Mouse (Mus musculus): ENCODE results near the gene Tpcn2. TPM values are rescaled to one million over a fixed set of nuclear protein-coding genes. Genes with fewer than 3 reads are reported as not detected.

The Tpcn2 gene
- polyA plus RNA-seq, 1 experiment: 34.7 TPM

GRCm38 (mm10) chr7:145198223-145198714 lies 85.5 kb downstream of the Tpcn2 start:
- WGBS: 34% methylated on average over 4 of the region's 4 CpGs
- no peak overlapping the region for H3K4me3 ChIP-seq (replicated peaks; ENCODE audit: control insufficient read depth, low read depth, low read length)
- H3K4me1 ChIP-seq (ENCODE audit: control insufficient read depth, insufficient read depth, low read length): peaks cover 1% of the 10 kb centered on the region
- no peak overlapping the region for H3K27ac ChIP-seq (ENCODE audit: control insufficient read depth, insufficient read depth, low read depth, low read length, poor library complexity)
- no peak for TF ChIP-seq CTCF (IDR thresholded peaks at IDR 0.05; ENCODE audit: control insufficient read depth, insufficient read depth, low read length)
- no peak for TF ChIP-seq POLR2A (IDR thresholded peaks at IDR 0.05; ENCODE audit: borderline replicate concordance, control insufficient read depth, low read depth, low read length)

- Histone ChIP-seq H3K4me1 (ENCODE audit: control insufficient read depth, insufficient read depth, low read length) (peaks cover 1% of the 10 kb centered on the region), H3K27ac (ENCODE audit: control insufficient read depth, insufficient read depth, low read depth, low read length, poor library complexity) (no peak overlapping the region), H3K4me3 (replicated peaks; ENCODE audit: control insufficient read depth, low read depth, low read length) (no peak overlapping the region)
- TF ChIP-seq CTCF (IDR thresholded peaks at IDR 0.05; ENCODE audit: control insufficient read depth, insufficient read depth, low read length) (no peak), POLR2A (IDR thresholded peaks at IDR 0.05; ENCODE audit: borderline replicate concordance, control insufficient read depth, low read depth, low read length) (no peak)
- WGBS: 61% methylated on average over 3 of the region's 3 CpGs
These were observed 86.1 kb downstream of the Tpcn2 start for GRCm38 (mm10) chr7:145197711-145198110.

GRCm38 (mm10) chr7:145197042-145197441 lies 86.8 kb downstream of the Tpcn2 start:
- Histone ChIP-seq H3K27ac (ENCODE audit: control insufficient read depth, insufficient read depth, low read depth, low read length, poor library complexity) (no peak overlapping the region), H3K4me3 (replicated peaks; ENCODE audit: control insufficient read depth, low read depth, low read length) (no peak overlapping the region), H3K4me1 (ENCODE audit: control insufficient read depth, insufficient read depth, low read length) (peaks cover 1% of the 10 kb centered on the region)
- 79% methylated on average over 3 of the region's 3 CpGs for WGBS
- TF ChIP-seq POLR2A (IDR thresholded peaks at IDR 0.05; ENCODE audit: borderline replicate concordance, control insufficient read depth, low read depth, low read length) (no peak), CTCF (IDR thresholded peaks at IDR 0.05; ENCODE audit: control insufficient read depth, insufficient read depth, low read length) (no peak)

GRCm38 (mm10) chr7:145196340-145196739 lies 87.5 kb downstream of the Tpcn2 start:
- 83% methylated on average over 6 of the region's 6 CpGs for WGBS
- no peak for TF ChIP-seq POLR2A (IDR thresholded peaks at IDR 0.05; ENCODE audit: borderline replicate concordance, control insufficient read depth, low read depth, low read length)
- TF ChIP-seq CTCF (IDR thresholded peaks at IDR 0.05; ENCODE audit: control insufficient read depth, insufficient read depth, low read length): no peak
- Histone ChIP-seq H3K4me3 (replicated peaks; ENCODE audit: control insufficient read depth, low read depth, low read length) (no peak overlapping the region), H3K27ac (ENCODE audit: control insufficient read depth, insufficient read depth, low read depth, low read length, poor library complexity) (no peak overlapping the region), H3K4me1 (ENCODE audit: control insufficient read depth, insufficient read depth, low read length) (peaks cover 1% of the 10 kb centered on the region)

GRCm38 (mm10) chr7:145195186-145195927 lies 88.5 kb downstream of the Tpcn2 start:
- Histone ChIP-seq H3K4me3 (replicated peaks; ENCODE audit: control insufficient read depth, low read depth, low read length) (no peak overlapping the region), H3K4me1 (ENCODE audit: control insufficient read depth, insufficient read depth, low read length) (peaks cover 1% of the 10 kb centered on the region), H3K27ac (ENCODE audit: control insufficient read depth, insufficient read depth, low read depth, low read length, poor library complexity) (no peak overlapping the region)
- TF ChIP-seq CTCF (IDR thresholded peaks at IDR 0.05; ENCODE audit: control insufficient read depth, insufficient read depth, low read length): no peak
- no peak for TF ChIP-seq POLR2A (IDR thresholded peaks at IDR 0.05; ENCODE audit: borderline replicate concordance, control insufficient read depth, low read depth, low read length)
- WGBS: 46% methylated on average over 5 of the region's 5 CpGs

- TF ChIP-seq POLR2A (IDR thresholded peaks at IDR 0.05; ENCODE audit: borderline replicate concordance, control insufficient read depth, low read depth, low read length) (no peak), CTCF (IDR thresholded peaks at IDR 0.05; ENCODE audit: control insufficient read depth, insufficient read depth, low read length) (no peak)
- Histone ChIP-seq H3K27ac (ENCODE audit: control insufficient read depth, insufficient read depth, low read depth, low read length, poor library complexity) (no peak overlapping the region), H3K4me3 (replicated peaks; ENCODE audit: control insufficient read depth, low read depth, low read length) (no peak overlapping the region), H3K4me1 (ENCODE audit: control insufficient read depth, insufficient read depth, low read length) (peaks cover 1% of the 10 kb centered on the region)
- WGBS: 23% methylated on average over 3 of the region's 3 CpGs
These were observed 89.2 kb downstream of the Tpcn2 start for GRCm38 (mm10) chr7:145194455-145195161.

- TF ChIP-seq POLR2A (IDR thresholded peaks at IDR 0.05; ENCODE audit: borderline replicate concordance, control insufficient read depth, low read depth, low read length) (no peak), CTCF (IDR thresholded peaks at IDR 0.05; ENCODE audit: control insufficient read depth, insufficient read depth, low read length) (no peak)
- H3K4me1 ChIP-seq (ENCODE audit: control insufficient read depth, insufficient read depth, low read length): peaks cover 1% of the 10 kb centered on the region
- WGBS: 69% methylated on average over 6 of the region's 6 CpGs
- no peak overlapping the region for H3K27ac ChIP-seq (ENCODE audit: control insufficient read depth, insufficient read depth, low read depth, low read length, poor library complexity)
- no peak overlapping the region for H3K4me3 ChIP-seq (replicated peaks; ENCODE audit: control insufficient read depth, low read depth, low read length)
These were observed 91.0 kb downstream of the Tpcn2 start for GRCm38 (mm10) chr7:145192836-145193235.

GRCm38 (mm10) chr7:145190520-145190919 lies 93.3 kb downstream of the Tpcn2 start:
- Histone ChIP-seq H3K4me3 (replicated peaks; ENCODE audit: control insufficient read depth, low read depth, low read length) (no peak overlapping the region), H3K4me1 (ENCODE audit: control insufficient read depth, insufficient read depth, low read length) (peaks cover 1% of the 10 kb centered on the region), H3K27ac (ENCODE audit: control insufficient read depth, insufficient read depth, low read depth, low read length, poor library complexity) (no peak overlapping the region)
- TF ChIP-seq POLR2A (IDR thresholded peaks at IDR 0.05; ENCODE audit: borderline replicate concordance, control insufficient read depth, low read depth, low read length): no peak
- no peak for TF ChIP-seq CTCF (IDR thresholded peaks at IDR 0.05; ENCODE audit: control insufficient read depth, insufficient read depth, low read length)

Measured in bone marrow, adult 2 months (tissue).